Mouse (Mus musculus): ENCODE data around the gene Hspg2. TPM values are rescaled to one million over a fixed set of nuclear protein-coding genes. Genes with fewer than 3 reads are reported as not detected.
A peak's percentile ranks its signal among the peaks of the same experiment; 100 is the strongest.

Hspg2 gene
- total RNA-seq, 1 experiment, result 226 TPM

DNA sequence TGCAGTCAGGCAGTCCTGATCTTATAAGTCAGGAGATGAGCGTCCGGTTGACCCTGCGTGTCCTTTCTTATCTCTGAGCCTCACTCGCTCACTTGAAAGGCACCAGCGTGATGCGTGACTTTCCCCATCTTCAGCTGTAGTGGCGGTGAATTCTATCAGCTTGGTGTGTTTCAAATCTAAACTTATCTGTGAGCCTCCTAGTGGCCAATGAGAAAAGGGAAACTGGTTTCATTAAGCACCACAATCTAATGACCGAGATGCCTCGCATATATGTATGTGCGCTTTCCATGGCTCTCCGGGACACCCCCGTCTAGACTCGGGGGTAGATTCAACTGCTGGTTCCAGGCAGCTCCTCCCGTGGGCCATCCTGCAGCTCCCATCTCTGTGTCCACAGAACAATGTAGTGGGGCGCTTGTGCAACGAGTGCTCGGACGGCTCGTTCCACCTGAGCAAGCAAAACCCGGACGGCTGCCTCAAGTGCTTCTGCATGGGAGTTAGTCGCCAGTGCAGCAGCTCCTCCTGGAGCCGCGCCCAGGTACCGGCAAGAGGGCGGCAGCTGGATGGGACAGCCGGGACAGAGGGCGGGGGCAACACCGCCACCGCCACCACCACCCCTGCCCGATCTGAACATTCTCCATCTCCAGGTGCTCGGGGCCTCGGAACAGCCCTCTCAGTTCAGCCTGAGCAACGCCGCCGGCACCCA is 49.6 kb downstream of the Hspg2 start:
- TF ChIP-seq CHD2 (IDR thresholded peaks at IDR 0.05; ENCODE audit: low read depth, low read length) (no peak), ZNF384 (IDR thresholded peaks at IDR 0.05; ENCODE audit: low read depth, low read length) (no peak), ZC3H11A (IDR thresholded peaks at IDR 0.05; ENCODE audit: borderline replicate concordance, low read depth, low read length) (no peak), HCFC1 (IDR thresholded peaks at IDR 0.05; ENCODE audit: borderline replicate concordance, insufficient read depth, low read length) (no peak), MAFK (IDR thresholded peaks at IDR 0.05; ENCODE audit: insufficient read depth, low read depth, low read length) (no peak)
- Histone ChIP-seq H3K9me3 (ENCODE audit: control insufficient read depth, insufficient read depth, low read depth, low read length) (no peaks in the 10 kb centered on the region), H3K4me1 (ENCODE audit: control insufficient read depth in 2 of 2, insufficient read depth in 2 of 2, low read length in 2 of 2, poor library complexity in 1 of 2) (no peaks in the 10 kb centered on the region; a peak in 1 of 4 replicates)

DNA sequence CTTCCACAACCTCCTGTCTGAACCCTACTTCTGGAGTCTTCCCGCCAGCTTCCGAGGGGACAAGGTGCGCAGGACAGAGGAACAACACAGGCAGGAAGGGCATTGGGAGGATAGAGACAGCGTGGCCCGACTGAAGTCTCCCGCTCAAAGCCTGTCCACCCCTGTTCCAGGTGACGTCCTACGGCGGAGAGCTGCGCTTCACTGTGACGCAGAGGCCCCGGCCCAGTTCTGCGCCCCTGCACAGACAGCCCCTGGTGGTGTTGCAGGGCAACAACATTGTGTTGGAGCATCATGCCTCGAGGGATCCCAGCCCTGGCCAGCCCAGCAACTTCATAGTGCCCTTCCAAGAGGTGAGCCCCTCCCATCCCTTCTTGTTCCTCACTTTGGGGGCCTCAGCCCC is 50.2 kb downstream of the Hspg2 start:
- no peak for TF ChIP-seq ZC3H11A (IDR thresholded peaks at IDR 0.05; ENCODE audit: borderline replicate concordance, low read depth, low read length)
- TF ChIP-seq HCFC1 (IDR thresholded peaks at IDR 0.05; ENCODE audit: borderline replicate concordance, insufficient read depth, low read length), result no peak
- TF ChIP-seq CHD2 (IDR thresholded peaks at IDR 0.05; ENCODE audit: low read depth, low read length), result no peak
- in situ Hi-C loops (cut with MboI; ENCODE audit: low sequenced_read_pairs in 2 of 2, unreplicated experiment in 2 of 2), result no loop called here
- no peak overlapping the region for H3K27ac ChIP-seq (ENCODE audit: insufficient read depth, low read depth, low read length, poor library complexity, severe bottlenecking)
- no peaks in the 10 kb centered on the region; a peak in 1 of 4 replicates for H3K4me1 ChIP-seq (ENCODE audit: control insufficient read depth in 2 of 2, insufficient read depth in 2 of 2, low read length in 2 of 2, poor library complexity in 1 of 2)
- DNase-seq (ENCODE audit: low read depth, low spot score), result peak; percentile 26
- H3K9ac ChIP-seq (ENCODE audit: insufficient read depth, low read depth, low read length, poor library complexity, severe bottlenecking), result peak overlapping the region; percentile 57
- peaks cover 90% of the 10 kb centered on the region for H3K36me3 ChIP-seq (ENCODE audit: control insufficient read depth, insufficient read depth, low read length, poor library complexity, severe bottlenecking)
- H3K4me3 ChIP-seq (ENCODE audit: insufficient read depth in 1 of 2, low read depth in 1 of 2, low read length in 2 of 2, poor library complexity in 1 of 2, severe bottlenecking in 1 of 2), result peak overlapping the region; percentile 22 to 51; a peak in 3 of 4 replicates
- H3K9me3 ChIP-seq (ENCODE audit: control insufficient read depth, insufficient read depth, low read depth, low read length), result no peaks in the 10 kb centered on the region

More for the DNA sequence above, 49.6 kb downstream of the Hspg2 start:
- H3K27ac ChIP-seq (ENCODE audit: insufficient read depth, low read depth, low read length, poor library complexity, severe bottlenecking), result no peak overlapping the region
- H3K36me3 ChIP-seq (ENCODE audit: control insufficient read depth, insufficient read depth, low read length, poor library complexity, severe bottlenecking), result peaks cover 85% of the 10 kb centered on the region
- H3K9ac ChIP-seq (ENCODE audit: insufficient read depth, low read depth, low read length, poor library complexity, severe bottlenecking), result peak overlapping the region; percentile 57
- DNase-seq (ENCODE audit: low read depth, low spot score), result peak; percentile 21
- H3K4me3 ChIP-seq (ENCODE audit: insufficient read depth in 1 of 2, low read depth in 1 of 2, low read length in 2 of 2, poor library complexity in 1 of 2, severe bottlenecking in 1 of 2), result peak overlapping the region; percentile 22 to 51; a peak in 3 of 4 replicates
- in situ Hi-C loops (cut with MboI; ENCODE audit: low sequenced_read_pairs in 2 of 2, unreplicated experiment in 2 of 2), result no loop called here

DNA sequence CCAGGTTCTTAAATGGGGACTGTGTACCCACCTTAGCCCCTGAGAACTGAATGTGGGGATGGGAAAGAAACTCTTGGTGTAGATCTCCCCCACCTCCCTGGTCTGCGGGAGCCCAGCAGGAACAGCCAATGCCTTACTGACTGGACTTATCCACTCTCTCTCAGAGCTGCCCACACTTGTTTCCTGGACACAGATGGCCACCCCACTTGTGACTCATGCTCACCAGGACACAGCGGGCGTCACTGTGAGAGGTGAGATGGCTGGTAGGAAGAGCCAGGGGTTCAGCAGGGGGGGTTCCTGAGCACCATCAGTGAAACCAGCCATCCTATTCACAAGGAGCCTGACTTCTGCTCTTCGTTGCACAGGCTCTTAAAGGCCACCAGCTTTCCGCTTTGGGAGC is 51.8 kb downstream of the Hspg2 start:
- in situ Hi-C loops (cut with MboI; ENCODE audit: low sequenced_read_pairs in 2 of 2, unreplicated experiment in 2 of 2), result no loop called here
- Histone ChIP-seq H3K4me3 (ENCODE audit: insufficient read depth in 1 of 2, low read depth in 1 of 2, low read length in 2 of 2, poor library complexity in 1 of 2, severe bottlenecking in 1 of 2) (no peak overlapping the region), H3K4me1 (ENCODE audit: control insufficient read depth in 2 of 2, insufficient read depth in 2 of 2, low read length in 2 of 2, poor library complexity in 1 of 2) (no peaks in the 10 kb centered on the region; a peak in 1 of 4 replicates), H3K9me3 (ENCODE audit: control insufficient read depth, insufficient read depth, low read depth, low read length) (no peaks in the 10 kb centered on the region), H3K9ac (ENCODE audit: insufficient read depth, low read depth, low read length, poor library complexity, severe bottlenecking) (no peak overlapping the region), H3K36me3 (ENCODE audit: control insufficient read depth, insufficient read depth, low read length, poor library complexity, severe bottlenecking) (peaks cover 92% of the 10 kb centered on the region), H3K27ac (ENCODE audit: insufficient read depth, low read depth, low read length, poor library complexity, severe bottlenecking) (no peak overlapping the region)
- TF ChIP-seq CHD2 (IDR thresholded peaks at IDR 0.05; ENCODE audit: low read depth, low read length), result no peak
- TF ChIP-seq HCFC1 (IDR thresholded peaks at IDR 0.05; ENCODE audit: borderline replicate concordance, insufficient read depth, low read length), result no peak
- TF ChIP-seq MAFK (IDR thresholded peaks at IDR 0.05; ENCODE audit: insufficient read depth, low read depth, low read length), result no peak
- TF ChIP-seq ZNF384 (IDR thresholded peaks at IDR 0.05; ENCODE audit: low read depth, low read length), result no peak
- TF ChIP-seq ZC3H11A (IDR thresholded peaks at IDR 0.05; ENCODE audit: borderline replicate concordance, low read depth, low read length), result no peak
- no peak for DNase-seq (ENCODE audit: low read depth, low spot score)

DNA sequence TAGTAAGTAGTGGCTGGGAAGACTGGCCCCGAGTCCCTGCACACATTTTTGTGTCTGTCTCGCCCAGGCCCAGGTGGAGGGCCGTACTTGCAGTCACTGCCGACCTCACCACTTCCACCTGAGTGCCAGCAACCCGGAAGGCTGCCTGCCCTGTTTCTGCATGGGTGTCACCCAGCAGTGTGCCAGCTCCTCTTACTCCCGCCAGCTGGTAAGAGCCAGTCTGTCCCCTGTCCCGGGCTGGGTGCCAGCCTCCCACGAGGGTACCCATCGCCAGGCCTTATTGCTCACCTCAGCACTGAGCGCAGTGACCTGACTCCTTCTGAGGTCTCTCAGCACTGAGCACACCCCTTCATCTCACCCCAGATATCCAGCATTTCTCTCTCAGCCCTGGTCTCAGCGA is 53.4 kb downstream of the Hspg2 start:
- no peaks in the 10 kb centered on the region; a peak in 1 of 4 replicates for H3K4me1 ChIP-seq (ENCODE audit: control insufficient read depth in 2 of 2, insufficient read depth in 2 of 2, low read length in 2 of 2, poor library complexity in 1 of 2)
- H3K36me3 ChIP-seq (ENCODE audit: control insufficient read depth, insufficient read depth, low read length, poor library complexity, severe bottlenecking), result peaks cover 82% of the 10 kb centered on the region
- TF ChIP-seq ZNF384 (IDR thresholded peaks at IDR 0.05; ENCODE audit: low read depth, low read length) (no peak), ZC3H11A (IDR thresholded peaks at IDR 0.05; ENCODE audit: borderline replicate concordance, low read depth, low read length) (no peak), HCFC1 (IDR thresholded peaks at IDR 0.05; ENCODE audit: borderline replicate concordance, insufficient read depth, low read length) (no peak), CHD2 (IDR thresholded peaks at IDR 0.05; ENCODE audit: low read depth, low read length) (no peak), MAFK (IDR thresholded peaks at IDR 0.05; ENCODE audit: insufficient read depth, low read depth, low read length) (no peak)
- H3K9ac ChIP-seq (ENCODE audit: insufficient read depth, low read depth, low read length, poor library complexity, severe bottlenecking), result no peak overlapping the region
- in situ Hi-C loops (cut with MboI; ENCODE audit: low sequenced_read_pairs in 2 of 2, unreplicated experiment in 2 of 2), result no loop called here
- no peaks in the 10 kb centered on the region for H3K9me3 ChIP-seq (ENCODE audit: control insufficient read depth, insufficient read depth, low read depth, low read length)
- DNase-seq (ENCODE audit: low read depth, low spot score), result no peak
- H3K4me3 ChIP-seq (ENCODE audit: insufficient read depth in 1 of 2, low read depth in 1 of 2, low read length in 2 of 2, poor library complexity in 1 of 2, severe bottlenecking in 1 of 2), result no peak overlapping the region
- H3K27ac ChIP-seq (ENCODE audit: insufficient read depth, low read depth, low read length, poor library complexity, severe bottlenecking), result no peak overlapping the region

Measured in ES-E14 (cell line).